Mouse (Mus musculus) heart, adult 8-10 months (tissue): ENCODE data around the gene Mctp2. TPM values are rescaled to one million over a fixed set of nuclear protein-coding genes. Genes with fewer than 3 reads are reported as not detected.

Source experiments
- DNase-seq: peaks from one replicate; pipeline ENCODE4 v3.0.0; 2022; ENCODE audit warnings: low spot score
- total RNA-seq, 4 experiments: library from RNA; stranded (reverse); gene quantifications; 2 replicates each; pipeline ENCODE4 v1.2.4; 2022

Mctp2 gene
- total RNA-seq: under 1 TPM; 0.26 to 0.72 (median 0.37) TPM

- peak; percentile 2 for DNase-seq
These were observed at the start of gene Mctp2 for GRCm38 (mm10) chr7:72306382-72306841. Gene Mctp2, minus strand, starts transcription at chr7:72306608.

- no peak for DNase-seq
These were observed 39.5 kb upstream of the Mctp2 start for GRCm38 (mm10) chr7:72345901-72346300.

DNA sequence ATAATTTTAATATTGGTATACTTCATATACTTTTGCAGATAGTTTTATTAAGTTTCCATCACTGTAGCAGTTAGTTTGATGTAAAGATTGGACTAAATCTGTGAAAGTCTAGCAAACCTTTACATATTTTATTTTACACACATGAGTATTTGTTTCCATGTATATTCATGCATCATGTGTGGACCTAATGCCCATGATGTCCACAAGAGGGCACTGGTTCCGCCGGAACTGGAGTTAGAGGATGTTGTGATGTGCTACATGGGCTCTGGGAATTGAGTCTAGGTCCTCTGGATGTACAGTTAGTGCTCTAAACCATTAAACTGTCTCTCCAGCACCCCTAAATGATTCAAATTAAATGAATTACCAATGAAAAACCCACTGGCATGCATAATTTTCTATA, 37.3 kb upstream of the Mctp2 start:
- DNase-seq: no peak

- DNase-seq: no peak
These were observed 36.4 kb upstream of the Mctp2 start for GRCm38 (mm10) chr7:72342822-72343221.

DNA sequence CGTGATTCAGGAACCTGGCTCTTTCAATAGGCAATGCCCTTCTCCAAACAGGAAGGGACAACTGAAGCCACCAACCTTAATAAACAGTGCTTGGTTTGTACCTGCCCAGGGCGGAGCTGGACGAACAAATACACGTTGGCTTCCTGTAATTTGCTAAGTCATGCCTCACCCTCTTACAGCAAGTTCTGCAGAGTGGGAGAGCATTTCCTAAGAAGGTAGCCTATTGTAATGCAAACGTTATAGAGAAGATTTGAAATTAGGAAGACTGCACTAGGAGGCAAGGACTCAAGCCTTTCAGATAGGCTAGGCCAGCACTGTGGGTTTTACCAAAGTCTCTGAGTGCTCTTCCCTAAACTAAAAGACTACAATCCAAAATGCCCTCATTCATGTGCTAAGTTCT, 19.6 kb upstream of the Mctp2 start:
- no peak for DNase-seq

DNA sequence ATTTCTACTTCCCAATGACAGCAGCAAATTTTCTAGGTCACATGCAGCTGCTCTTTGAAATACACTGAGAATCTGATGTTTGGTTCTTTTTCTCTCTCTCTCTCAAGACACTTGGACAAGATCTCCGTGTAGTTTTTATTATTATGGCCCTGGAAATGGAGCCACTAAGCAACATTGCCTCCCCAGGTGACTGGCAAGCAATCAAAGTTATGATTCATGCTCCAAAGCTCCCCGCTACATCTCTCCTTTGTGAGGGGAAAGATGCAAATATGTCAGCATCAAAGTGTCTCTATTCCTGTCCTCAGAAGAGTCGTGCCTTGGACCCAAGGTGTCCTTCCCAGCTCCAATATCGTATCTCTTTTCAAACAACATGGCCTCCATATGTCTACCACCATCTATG, 14.5 kb upstream of the Mctp2 start:
- DNase-seq: no peak

- DNase-seq: no peak
These were observed 14.0 kb upstream of the Mctp2 start for GRCm38 (mm10) chr7:72320441-72320840.

- no peak for DNase-seq
These were observed 8.1 kb upstream of the Mctp2 start for GRCm38 (mm10) chr7:72314395-72315060.

GRCm38 (mm10) chr7:72313908-72314307, 7.5 kb upstream of the Mctp2 start:
- DNase-seq: no peak

DNA sequence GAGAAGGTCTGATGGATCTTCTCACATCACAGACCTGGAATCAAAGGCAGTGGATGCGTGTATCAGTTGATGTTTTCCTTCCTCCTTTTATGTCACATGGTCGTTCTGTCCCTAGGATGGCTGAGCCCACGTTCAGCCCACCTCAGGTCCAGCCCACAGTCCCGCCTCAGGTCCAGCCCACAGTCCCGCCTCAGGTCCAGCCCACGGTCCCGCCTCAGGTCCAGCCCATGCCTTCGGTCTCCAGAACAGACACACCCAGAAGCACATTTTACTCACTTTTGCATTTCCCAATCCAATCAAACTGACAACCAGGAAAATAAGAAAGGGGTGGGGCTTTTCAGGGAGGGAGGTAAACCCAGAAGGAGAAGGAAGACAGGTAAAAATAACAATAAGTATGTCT, 5.2 kb upstream of the Mctp2 start:
- DNase-seq: no peak

DNA sequence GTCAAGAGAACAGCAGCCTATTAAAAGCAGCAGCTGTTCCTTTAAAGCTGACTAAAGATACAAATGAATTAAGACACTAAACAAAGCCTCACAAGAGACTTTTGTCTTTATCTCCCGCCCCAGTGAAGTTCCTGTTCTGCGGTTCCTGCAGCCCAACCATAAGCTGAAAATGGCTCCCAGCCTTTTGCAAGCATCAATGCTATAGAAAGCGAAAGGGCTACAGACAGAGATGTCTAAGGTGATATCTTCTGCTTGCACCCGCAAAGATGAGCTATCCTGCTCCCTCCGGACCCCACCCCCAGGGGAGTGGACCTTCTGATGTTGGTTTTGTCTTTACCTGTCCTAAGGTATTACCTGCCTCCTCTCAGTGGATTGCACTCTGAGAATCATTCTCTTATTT, 1.7 kb upstream of the Mctp2 start:
- DNase-seq: no peak

DNA sequence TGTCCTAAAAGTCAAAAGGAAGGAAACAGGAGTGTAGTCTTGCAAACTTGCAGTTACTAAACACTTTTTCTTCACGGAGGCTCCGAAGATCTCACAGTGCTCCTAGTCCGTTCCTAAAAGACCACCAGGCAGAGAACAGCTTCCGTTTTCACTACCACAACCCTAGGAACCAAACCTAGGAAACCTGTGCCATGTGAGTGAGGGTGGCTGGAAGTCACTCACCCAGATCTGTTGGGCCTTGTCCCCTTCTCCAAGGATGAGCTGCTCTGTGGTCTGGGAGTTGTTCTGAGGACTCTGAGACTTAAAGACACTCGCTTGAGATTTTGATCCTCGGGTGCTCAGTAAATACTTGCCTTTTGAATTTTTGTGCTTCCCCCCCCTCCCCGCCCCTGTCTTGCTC, 439 bp upstream of the Mctp2 start:
- DNase-seq: no peak

- no peak for DNase-seq
These were observed 437 bp downstream of the Mctp2 start for GRCm38 (mm10) chr7:72305971-72306370.

DNA sequence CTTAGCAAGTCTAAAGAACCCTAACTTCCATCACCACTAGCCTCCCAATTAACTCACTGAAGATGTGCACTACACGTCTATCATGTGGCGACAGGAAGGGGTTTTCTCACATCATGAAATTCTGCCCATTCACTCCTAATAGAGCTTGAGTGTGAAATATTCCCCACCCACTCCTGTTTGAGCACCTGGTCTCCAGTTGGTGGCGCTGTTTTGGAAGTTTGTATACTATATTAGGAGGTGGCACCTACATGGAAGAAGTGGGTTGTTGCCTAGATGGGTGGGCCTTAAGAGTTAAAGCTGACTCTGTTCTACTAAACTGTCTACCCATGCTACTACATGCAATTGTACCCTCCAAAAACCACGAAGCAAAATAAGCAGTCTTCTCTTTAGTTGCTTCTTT, 4.7 kb downstream of the Mctp2 start:
- DNase-seq: no peak

DNA sequence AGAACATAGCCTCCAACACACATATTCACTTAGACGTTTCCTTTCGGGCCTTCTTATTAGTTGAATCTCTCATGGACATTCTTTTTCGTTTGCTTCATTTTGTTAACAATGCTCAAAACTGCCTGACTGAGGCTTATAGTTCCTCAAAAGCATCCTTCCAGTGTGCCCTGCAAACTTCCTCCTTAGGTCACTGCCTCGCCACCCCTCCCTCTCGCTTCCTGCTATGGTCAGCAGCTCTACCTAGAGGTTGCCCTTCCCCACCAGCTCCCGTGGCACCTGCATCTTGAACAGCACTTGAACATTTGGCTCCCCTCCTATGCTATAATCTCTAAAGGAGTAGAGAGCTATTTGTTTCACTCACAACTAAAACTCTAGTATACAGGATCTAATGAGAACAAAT, 6.7 kb downstream of the Mctp2 start:
- no peak for DNase-seq

- no peak for DNase-seq
These were observed 9.4 kb downstream of the Mctp2 start for GRCm38 (mm10) chr7:72297013-72297412.

DNA sequence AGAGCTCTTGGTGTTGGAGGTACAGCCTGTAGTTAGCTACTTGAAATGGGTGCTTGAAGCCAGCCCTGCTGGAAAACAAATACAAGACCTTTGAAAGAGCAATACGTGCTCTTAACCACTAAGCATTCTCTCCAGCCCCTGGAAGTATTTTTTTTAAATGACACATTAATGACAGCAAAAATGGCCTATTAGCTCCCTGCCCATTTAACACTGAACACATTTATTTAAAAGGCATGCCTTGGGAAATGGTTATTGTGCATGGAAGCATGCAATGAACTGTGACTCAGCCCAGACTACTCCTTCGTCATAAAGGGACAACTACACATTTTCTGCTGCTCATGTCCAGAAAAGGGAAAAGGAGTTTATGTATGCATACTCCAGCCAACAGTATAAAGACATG, 10.2 kb downstream of the Mctp2 start:
- DNase-seq: no peak

GRCm38 (mm10) chr7:72294886-72295285, 11.5 kb downstream of the Mctp2 start:
- no peak for DNase-seq

DNA sequence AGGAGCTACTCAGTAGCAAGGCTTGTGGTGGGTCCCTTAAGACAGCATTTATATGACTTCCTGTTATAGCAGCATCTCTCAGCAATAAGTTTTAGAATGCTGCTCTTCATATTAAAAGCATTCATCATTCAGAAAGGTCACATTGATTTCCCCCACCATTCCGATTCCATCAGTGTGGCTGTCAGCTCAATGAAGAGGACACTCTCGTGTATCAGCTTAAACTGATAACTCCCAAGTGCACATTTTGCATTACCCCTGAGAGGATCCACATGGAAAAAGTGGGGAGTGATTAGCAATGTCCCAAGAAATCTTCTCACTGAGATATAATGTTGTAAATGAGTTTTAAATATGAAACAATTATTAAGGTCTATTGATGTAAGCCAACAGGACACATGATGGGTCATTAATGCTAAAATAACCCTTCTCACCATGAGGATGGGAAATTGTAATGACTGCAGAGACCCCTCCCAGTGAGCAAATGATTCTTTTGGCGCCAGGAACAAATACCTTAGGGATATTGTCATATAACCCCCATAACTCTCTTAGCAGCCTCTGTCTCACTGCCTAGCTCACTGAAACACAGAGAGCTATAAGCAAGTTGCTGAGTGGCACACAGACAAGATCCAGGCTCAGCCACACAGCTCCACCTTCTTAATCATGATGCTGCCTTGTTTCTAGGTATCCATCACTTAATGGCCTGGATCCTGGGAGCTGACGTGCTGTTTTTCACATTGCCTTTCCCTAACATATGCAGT, 12.4 kb downstream of the Mctp2 start:
- no peak for DNase-seq

- no peak for DNase-seq
These were observed 14.0 kb downstream of the Mctp2 start for GRCm38 (mm10) chr7:72292232-72292913.

GRCm38 (mm10) chr7:72280721-72281120, 25.7 kb downstream of the Mctp2 start:
- DNase-seq: no peak

DNA sequence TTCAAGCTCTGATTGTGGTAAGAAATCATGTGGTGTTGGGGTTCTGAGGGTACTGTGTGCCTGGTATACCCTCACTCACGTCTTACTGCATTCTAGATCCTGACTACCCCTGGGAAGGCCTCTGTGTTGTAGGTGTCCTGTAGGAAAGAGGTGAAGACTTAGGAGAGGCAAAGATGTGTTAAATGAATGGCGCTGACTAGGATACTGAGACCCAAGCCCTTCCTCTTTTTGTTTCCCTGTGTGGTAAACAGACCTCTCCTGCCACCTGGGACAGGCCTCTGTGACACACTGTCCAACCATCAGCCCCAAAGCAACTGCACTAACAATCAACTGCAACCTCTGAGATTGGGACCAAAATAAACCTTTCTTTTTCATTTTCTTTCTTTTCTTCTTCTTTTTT, 28.0 kb downstream of the Mctp2 start:
- DNase-seq: no peak

GRCm38 (mm10) chr7:72275513-72275912, 30.9 kb downstream of the Mctp2 start:
- no peak for DNase-seq
